Mouse (Mus musculus) forebrain, embryonic 11.5 days (tissue): ENCODE results near the gene P4hb. TPM values are rescaled to one million over a fixed set of nuclear protein-coding genes. Genes with fewer than 3 reads are reported as not detected.
"Not testable (repeated sequence)": the region's sequence is repeated elsewhere in the genome, so short reads cannot be mapped to it uniquely, and the experiment has no call there.

ENCODE experiments used
- ATAC-seq: fragments of 200-750 bp; cut with Nextera tagmentation; replicated peaks from 2 replicates; pipeline ENCODE4 v1.8.0; 2017; ENCODE audit warnings: moderate TSS enrichment; ENCODE audit not compliant: low FRiP score
- DNase-seq: peaks from one replicate; pipeline ENCODE4 v3.0.0-alpha.2; 2017; ENCODE audit warnings: low spot score
- H3K27ac ChIP-seq: fragments of 300-500 bp; sonication (generic); 2 replicates; pipeline ENCODE4 v1.5.1; 2014; ENCODE audit warnings: low read depth, low read length
- H3K27me3 ChIP-seq: fragments of 300-500 bp; sonication (generic); 2 replicates; pipeline ENCODE4 v1.6.1; 2014; ENCODE audit warnings: mild to moderate bottlenecking, low read length, mixed read lengths; ENCODE audit not compliant: control insufficient read depth, insufficient read depth
- H3K36me3 ChIP-seq: fragments of 300-500 bp; sonication (generic); 2 replicates; pipeline ENCODE4 v1.6.1; 2014; ENCODE audit warnings: mild to moderate bottlenecking, low read length, moderate library complexity, mixed read lengths; ENCODE audit not compliant: control insufficient read depth, insufficient read depth
- H3K4me1 ChIP-seq: fragments of 300-500 bp; sonication (generic); replicated peaks from 2 replicates; pipeline ENCODE4 v1.6.1; 2014; ENCODE audit warnings: low read length, mixed read lengths; ENCODE audit not compliant: control insufficient read depth, insufficient read depth
- H3K4me2 ChIP-seq: fragments of 300-500 bp; sonication (generic); 2 replicates; pipeline ENCODE4 v1.6.1; 2014; ENCODE audit warnings: low read depth, mild to moderate bottlenecking, low read length, moderate library complexity, mixed read lengths; ENCODE audit not compliant: severe bottlenecking
- H3K4me3 ChIP-seq: fragments of 300-500 bp; sonication (generic); 2 replicates; pipeline ENCODE4 v1.5.1; 2014; ENCODE audit warnings: low read depth, low read length
- H3K9ac ChIP-seq: fragments of 300-500 bp; sonication (generic); 2 replicates; pipeline ENCODE4 v1.6.1; 2014; ENCODE audit warnings: low read length
- H3K9me3 ChIP-seq: fragments of 300-500 bp; sonication (generic); 2 replicates; pipeline ENCODE4 v1.6.1; 2016; ENCODE audit warnings: low read length, mixed read lengths; ENCODE audit not compliant: control insufficient read depth
- WGBS: fragments of 180-500 bp; shearing (Covaris S2); extraction: QIAGEN DNeasy Blood & Tissue Kit; methylation state at CpG from one replicate; pipeline ENCODE4 v1.1.7; 2014; 5-methylcytosine and 5-hydroxymethylcytosine counted together
- polyA plus RNA-seq: library from polyadenylated mRNA; unstranded; fragments of >200 nt; fragmentation: Nextera tagmentation; extraction: Ambion mirVana; gene quantifications from 2 replicates; pipeline ENCODE4 v1.2.1, GENCODE M21; 2014

Gene P4hb
- polyA plus RNA-seq, 1 experiment from 2014 or later: 439 TPM

DNA sequence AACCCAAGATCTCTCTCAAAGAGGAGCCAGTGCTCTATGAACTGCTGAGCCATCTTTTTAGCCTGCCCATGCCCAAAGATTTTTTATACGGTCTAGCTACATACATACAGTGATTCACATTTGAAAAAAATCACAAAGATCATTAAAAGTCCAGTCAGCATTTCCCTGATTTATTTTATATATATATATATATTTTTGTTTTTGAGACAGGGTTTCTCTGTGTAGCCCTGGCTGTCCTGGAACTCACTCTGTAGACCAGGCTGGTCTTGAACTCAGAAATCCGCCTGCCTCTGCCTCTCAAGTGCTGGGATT, 9.9 kb upstream of the P4hb start:
- H3K4me2 ChIP-seq, DNase-seq, H3K27me3 ChIP-seq, H3K27ac ChIP-seq, H3K9me3 ChIP-seq, H3K9ac ChIP-seq, ATAC-seq, H3K4me3 ChIP-seq: not testable (repeated sequence)
- Histone ChIP-seq H3K4me1 (peaks cover 10% of the 10 kb centered on the region), H3K36me3 (peaks cover 30% of the 10 kb centered on the region)
- WGBS: 81% methylated on average over 2 of the region's 2 CpGs

DNA sequence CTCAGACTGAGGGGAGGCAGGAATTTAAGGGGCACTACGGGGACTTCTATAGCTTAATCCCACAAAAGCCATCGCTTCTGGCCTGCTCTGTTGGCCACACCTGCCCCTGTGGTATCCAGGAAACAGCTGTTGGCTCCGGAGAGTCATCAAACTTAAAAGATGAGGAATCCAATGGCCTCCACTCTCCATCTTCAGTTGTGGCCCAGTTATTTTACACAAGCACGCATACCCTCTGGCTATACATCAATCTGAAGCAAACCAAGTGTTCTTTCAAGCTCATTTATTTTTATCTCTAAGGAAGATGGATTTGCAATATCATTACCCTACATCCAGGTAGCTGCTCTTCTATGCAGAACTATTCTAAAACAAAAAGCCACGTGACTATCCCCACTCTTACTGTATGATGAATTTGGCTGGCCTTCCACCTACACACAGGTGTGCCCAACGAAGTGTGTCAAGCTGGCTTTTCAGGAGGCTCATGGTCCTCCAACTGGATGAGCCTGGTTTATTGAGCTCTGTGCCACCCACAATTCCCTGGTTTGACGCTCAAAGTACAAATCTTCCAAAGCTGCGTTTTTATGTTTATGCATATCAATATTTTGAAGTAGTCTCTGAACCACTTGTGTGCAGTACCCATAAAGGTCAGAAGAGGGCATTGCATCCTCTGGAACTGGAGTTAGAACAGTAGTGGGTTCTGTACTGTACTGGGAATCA, 9.4 kb upstream of the P4hb start:
- peaks cover 28% of the 10 kb centered on the region for H3K36me3 ChIP-seq
- ATAC-seq: no peak
- 76% methylated on average over 8 of the region's 8 CpGs for WGBS

DNA sequence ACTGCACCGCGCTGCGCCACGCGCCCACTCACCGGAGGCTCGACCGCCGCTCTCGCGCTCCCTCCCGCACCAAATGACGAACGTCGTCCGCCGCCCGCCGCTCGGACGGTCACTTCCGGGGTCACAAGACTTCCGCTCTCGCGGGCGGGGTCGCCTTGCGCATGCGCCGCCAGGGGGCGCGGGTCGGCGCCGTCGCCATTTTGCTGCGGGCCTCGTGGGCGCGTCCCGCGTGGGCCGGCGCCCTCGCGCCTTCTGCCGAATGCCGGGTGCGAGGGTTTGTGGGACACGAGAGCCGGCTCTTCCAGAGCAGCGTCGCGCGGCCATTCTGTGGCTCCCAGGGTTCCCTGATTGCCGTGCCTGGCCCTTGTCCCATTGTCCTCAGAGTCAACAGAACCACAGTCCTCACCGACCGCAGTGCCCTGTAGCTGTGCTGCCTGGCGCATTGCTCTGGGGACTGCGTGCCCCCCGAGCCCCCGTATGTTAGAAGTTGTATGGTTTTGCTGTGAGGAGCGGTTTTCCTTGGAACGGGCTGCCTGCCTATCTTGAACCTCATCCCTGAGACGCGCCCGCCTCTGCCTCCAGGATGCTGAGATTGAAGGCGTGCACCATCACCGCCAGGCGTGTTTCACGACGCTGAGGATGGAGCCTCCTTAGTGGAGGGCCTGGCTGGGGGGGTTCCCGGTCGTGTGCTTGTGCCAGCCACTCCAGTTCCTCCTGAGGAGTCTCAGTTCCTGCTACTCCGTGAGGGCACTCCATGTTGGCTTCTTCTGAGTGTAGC, 8.6 kb upstream of the P4hb start, which contains the start of gene Arhgdia:
Gene Arhgdia (minus strand): TSS at position 135 of the 778 bp plus-strand sequence.
- Histone ChIP-seq H3K9me3 (peaks cover 3% of the 10 kb centered on the region; the same call in 1 of the 2 replicates), H3K27ac (peak within 1 kb of the TSS; percentile 84), H3K4me2 (peak within 1 kb of the TSS; percentile 87), H3K36me3 (peaks cover 28% of the 10 kb centered on the region), H3K27me3 (no peaks in the 10 kb centered on the region), H3K4me3 (peak within 1 kb of the TSS; percentile 97), H3K4me1 (peaks cover 10% of the 10 kb centered on the region), H3K9ac (peak within 1 kb of the TSS; percentile 80)
- DNase-seq (peak; percentile 95), ATAC-seq (peak; percentile 63)
- WGBS: 6% methylated on average over 69 of the region's 75 CpGs

More for the DNA sequence above, 9.4 kb upstream of the P4hb start:
- Histone ChIP-seq H3K9me3 (peaks cover 3% of the 10 kb centered on the region; the same call in 1 of the 2 replicates), H3K4me2 (peak overlapping the region; percentile 87), H3K4me3 (peak overlapping the region; percentile 97), H3K9ac (peak overlapping the region; percentile 80), H3K27me3 (no peaks in the 10 kb centered on the region), H3K4me1 (peaks cover 10% of the 10 kb centered on the region), H3K27ac (peak overlapping the region; percentile 84)
- no peak for DNase-seq

- Histone ChIP-seq H3K4me3 (peak overlapping the region; percentile 97), H3K4me1 (peaks cover 10% of the 10 kb centered on the region), H3K27ac (peak overlapping the region; percentile 84), H3K4me2 (peak overlapping the region; percentile 87), H3K9me3 (peaks cover 3% of the 10 kb centered on the region; the same call in 1 of the 2 replicates), H3K27me3 (no peaks in the 10 kb centered on the region), H3K9ac (peak overlapping the region; percentile 80), H3K36me3 (peaks cover 25% of the 10 kb centered on the region)
- under 1% methylated on average over 44 of the region's 44 CpGs for WGBS
- DNase-seq (peak; percentile 69), ATAC-seq (peak; percentile 20)
These were observed 7.8 kb upstream of the P4hb start for GRCm38 (mm10) chr11:120580871-120581331.

DNA sequence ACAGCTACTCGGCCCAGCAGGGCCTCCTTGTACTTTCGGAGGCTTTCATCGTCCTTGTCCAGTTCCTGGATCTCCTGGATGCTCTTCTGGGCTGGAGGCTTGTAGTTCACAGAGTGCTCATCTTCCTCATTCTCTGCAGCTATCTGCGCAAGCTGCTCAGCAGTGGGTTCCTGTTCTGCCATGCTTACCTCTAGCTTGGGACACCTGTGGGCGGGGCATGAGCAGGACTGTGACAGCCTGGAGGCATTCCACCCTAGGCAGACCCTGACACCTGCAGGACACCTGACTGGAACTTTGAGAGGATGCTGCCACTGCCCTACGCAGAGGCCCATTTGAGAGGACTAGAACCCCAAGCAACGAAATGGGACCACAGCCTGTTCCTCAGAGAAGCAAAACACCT, 7.1 kb upstream of the P4hb start:
- H3K27me3 ChIP-seq: no peaks in the 10 kb centered on the region
- peaks cover 3% of the 10 kb centered on the region; the same call in 1 of the 2 replicates for H3K9me3 ChIP-seq
- H3K4me3 ChIP-seq: peak overlapping the region; percentile 97
- H3K4me2 ChIP-seq: peak overlapping the region; percentile 87
- 70% methylated on average over 7 of the region's 7 CpGs for WGBS
- H3K27ac ChIP-seq: no peak overlapping the region
- peaks cover 22% of the 10 kb centered on the region for H3K36me3 ChIP-seq
- DNase-seq: no peak
- H3K9ac ChIP-seq: peak overlapping the region; percentile 80
- no peak for ATAC-seq
- H3K4me1 ChIP-seq: peaks cover 10% of the 10 kb centered on the region

- H3K9ac ChIP-seq: peak overlapping the region; percentile 30
These were observed 6.5 kb upstream of the P4hb start for GRCm38 (mm10) chr11:120579316-120580107.

DNA sequence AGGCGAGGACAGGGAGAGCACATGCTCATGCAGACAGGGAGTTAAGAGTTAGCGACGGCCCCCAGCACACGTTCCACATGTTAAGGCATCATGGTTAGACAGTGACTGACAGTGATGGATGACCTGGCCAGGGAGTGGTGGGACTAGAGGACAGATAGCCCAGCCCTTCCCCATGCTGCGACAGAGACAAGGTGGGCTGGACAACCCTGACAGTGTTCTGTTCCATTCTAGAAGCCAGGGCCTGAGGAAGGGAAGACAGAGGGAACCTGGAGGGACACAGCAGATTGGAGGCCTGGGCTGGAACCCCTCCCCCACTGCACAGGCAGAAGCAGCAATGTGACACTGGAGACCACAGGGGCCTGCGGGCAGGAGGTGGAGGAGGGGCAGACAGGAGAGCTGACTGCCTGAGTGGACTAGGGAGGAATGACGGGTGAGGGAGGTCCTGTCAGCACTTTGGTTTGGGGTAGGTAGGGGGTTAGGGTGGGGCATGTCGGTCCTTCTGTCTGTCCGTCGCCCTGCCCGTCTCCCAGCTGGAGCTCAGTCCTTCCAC, 5.7 kb upstream of the P4hb start:
- WGBS: 87% methylated on average over 11 of the region's 11 CpGs
- Histone ChIP-seq H3K27ac (no peak overlapping the region), H3K4me3 (no peak overlapping the region), H3K27me3 (no peaks in the 10 kb centered on the region), H3K36me3 (peaks cover 16% of the 10 kb centered on the region), H3K9ac (no peak overlapping the region), H3K4me1 (peaks cover 13% of the 10 kb centered on the region), H3K9me3 (no peaks in the 10 kb centered on the region; the same call in 1 of the 2 replicates), H3K4me2 (no peak overlapping the region)
- no peak for ATAC-seq
- no peak for DNase-seq

More at GRCm38 (mm10) chr11:120579316-120580107, 6.5 kb upstream of the P4hb start:
- ATAC-seq (no peak), DNase-seq (peak; percentile 90)
- peaks cover 3% of the 10 kb centered on the region; the same call in 1 of the 2 replicates for H3K9me3 ChIP-seq
- peak overlapping the region; percentile 87 for H3K4me2 ChIP-seq
- H3K4me1 ChIP-seq: peaks cover 10% of the 10 kb centered on the region
- peaks cover 20% of the 10 kb centered on the region for H3K36me3 ChIP-seq
- 63% methylated on average over 15 of the region's 15 CpGs for WGBS
- peak overlapping the region; percentile 97 for H3K4me3 ChIP-seq
- no peak overlapping the region for H3K27ac ChIP-seq
- no peaks in the 10 kb centered on the region for H3K27me3 ChIP-seq
